Mouse (Mus musculus): ENCODE measurements around the gene Fli1. TPM values are rescaled to one million over a fixed set of nuclear protein-coding genes. Genes with fewer than 3 reads are reported as not detected.

The Fli1 gene
- polyA plus RNA-seq, 1 experiment, result not detected

GRCm38 (mm10) chr9:32543040-32543581 lies 450 bp upstream of the Fli1 start:
- Histone ChIP-seq H3ac (ENCODE audit: control insufficient read depth, insufficient read length) (no peak overlapping the region), H3K4me3 (no peak overlapping the region), H3K27me3 (ENCODE audit: control insufficient read depth, insufficient read depth, insufficient read length) (peaks cover 92% of the 10 kb centered on the region), H3K36me3 (ENCODE audit: control insufficient read depth, insufficient read depth) (no peaks in the 10 kb centered on the region), H3K4me2 (ENCODE audit: low read depth) (no peak overlapping the region), H3K79me2 (ENCODE audit: control insufficient read depth, insufficient read depth) (no peaks in the 10 kb centered on the region)
- no peak for TF ChIP-seq POLR2A (IDR thresholded peaks at IDR 0.05; ENCODE audit: insufficient read length, low read depth)

GRCm38 (mm10) chr9:32541223-32541901 lies 1.3 kb downstream of the Fli1 start:
- TF ChIP-seq MYOG (IDR thresholded peaks at IDR 0.05; ENCODE audit: control insufficient read depth in 1 of 3, insufficient read depth in 1 of 3, insufficient read length in 2 of 3, low read depth in 2 of 3) (no peak), CEBPB (IDR thresholded peaks at IDR 0.05; ENCODE audit: insufficient read depth, poor library complexity, severe bottlenecking) (no peak)
- no peak overlapping the region for H3K4me2 ChIP-seq (ENCODE audit: low read depth)
- no peaks in the 10 kb centered on the region for H3K36me3 ChIP-seq (ENCODE audit: control insufficient read depth, insufficient read depth)
- no peaks in the 10 kb centered on the region for H3K79me2 ChIP-seq (ENCODE audit: control insufficient read depth, insufficient read depth)
- no peak overlapping the region for H3K4me3 ChIP-seq
- H3ac ChIP-seq (ENCODE audit: control insufficient read depth, insufficient read length), result no peak overlapping the region
- peaks cover 76% of the 10 kb centered on the region for H3K27me3 ChIP-seq (ENCODE audit: control insufficient read depth, insufficient read depth, insufficient read length)

GRCm38 (mm10) chr9:32540406-32541222 lies 2.0 kb downstream of the Fli1 start:
- TF ChIP-seq CEBPB (IDR thresholded peaks at IDR 0.05; ENCODE audit: insufficient read depth, poor library complexity, severe bottlenecking), result no peak
- no peak for TF ChIP-seq TCF12 (IDR thresholded peaks at IDR 0.05; ENCODE audit: insufficient read depth, poor library complexity, severe bottlenecking)
- no peak for TF ChIP-seq USF1 (IDR thresholded peaks at IDR 0.05; ENCODE audit: low read depth)
- TF ChIP-seq MYOD1 (IDR thresholded peaks at IDR 0.05; ENCODE audit: control insufficient read depth in 1 of 3, insufficient read length in 2 of 3, low read depth in 2 of 3), result no peak
- TF ChIP-seq E2F4 (IDR thresholded peaks at IDR 0.05; ENCODE audit: insufficient read depth), result no peak
- no peak for TF ChIP-seq TCF3 (IDR thresholded peaks at IDR 0.05; ENCODE audit: insufficient read length, low read depth)
- TF ChIP-seq POLR2AphosphoS2 (IDR thresholded peaks at IDR 0.05; ENCODE audit: insufficient read length, low read depth), result no peak
- TF ChIP-seq MYOG (IDR thresholded peaks at IDR 0.05; ENCODE audit: control insufficient read depth in 1 of 3, insufficient read depth in 1 of 3, insufficient read length in 2 of 3, low read depth in 2 of 3), result no peak
- no peak for TF ChIP-seq SRF (IDR thresholded peaks at IDR 0.05; ENCODE audit: control insufficient read depth, insufficient read length, low read depth)
- TF ChIP-seq MAX (IDR thresholded peaks at IDR 0.05; ENCODE audit: low read depth), result no peak
- TF ChIP-seq POLR2A (IDR thresholded peaks at IDR 0.05; ENCODE audit: insufficient read length, low read depth), result no peak
- TF ChIP-seq REST (IDR thresholded peaks at IDR 0.05; ENCODE audit: insufficient read depth, insufficient read length), result no peak
- H3K36me3 ChIP-seq (ENCODE audit: control insufficient read depth, insufficient read depth), result no peaks in the 10 kb centered on the region
- no peak overlapping the region for H3K4me2 ChIP-seq (ENCODE audit: low read depth)
- no peak overlapping the region for H3K4me3 ChIP-seq
- H3ac ChIP-seq (ENCODE audit: control insufficient read depth, insufficient read length), result no peak overlapping the region
- no peaks in the 10 kb centered on the region for H3K79me2 ChIP-seq (ENCODE audit: control insufficient read depth, insufficient read depth)
- H3K27me3 ChIP-seq (ENCODE audit: control insufficient read depth, insufficient read depth, insufficient read length), result peaks cover 69% of the 10 kb centered on the region

GRCm38 (mm10) chr9:32540061-32540405 lies 2.6 kb downstream of the Fli1 start:
- Histone ChIP-seq H3ac (ENCODE audit: control insufficient read depth, insufficient read length) (no peak overlapping the region), H3K27me3 (ENCODE audit: control insufficient read depth, insufficient read depth, insufficient read length) (peaks cover 63% of the 10 kb centered on the region), H3K79me2 (ENCODE audit: control insufficient read depth, insufficient read depth) (no peaks in the 10 kb centered on the region), H3K36me3 (ENCODE audit: control insufficient read depth, insufficient read depth) (no peaks in the 10 kb centered on the region), H3K4me3 (no peak overlapping the region), H3K4me2 (ENCODE audit: low read depth) (no peak overlapping the region)
- TF ChIP-seq POLR2AphosphoS2 (IDR thresholded peaks at IDR 0.05; ENCODE audit: insufficient read length, low read depth) (no peak), SRF (IDR thresholded peaks at IDR 0.05; ENCODE audit: control insufficient read depth, insufficient read length, low read depth) (no peak)

GRCm38 (mm10) chr9:32539321-32539761 lies 3.3 kb downstream of the Fli1 start:
- no peaks in the 10 kb centered on the region for H3K36me3 ChIP-seq (ENCODE audit: control insufficient read depth, insufficient read depth)
- H3K79me2 ChIP-seq (ENCODE audit: control insufficient read depth, insufficient read depth), result no peaks in the 10 kb centered on the region
- H3ac ChIP-seq (ENCODE audit: control insufficient read depth, insufficient read length), result no peak overlapping the region
- TF ChIP-seq POLR2AphosphoS2 (IDR thresholded peaks at IDR 0.05; ENCODE audit: insufficient read length, low read depth) (no peak), REST (IDR thresholded peaks at IDR 0.05; ENCODE audit: insufficient read depth, insufficient read length) (no peak), MAX (IDR thresholded peaks at IDR 0.05; ENCODE audit: low read depth) (no peak), CEBPB (IDR thresholded peaks at IDR 0.05; ENCODE audit: insufficient read depth, poor library complexity, severe bottlenecking) (no peak), POLR2A (IDR thresholded peaks at IDR 0.05; ENCODE audit: insufficient read length, low read depth) (no peak), MYOG (IDR thresholded peaks at IDR 0.05; ENCODE audit: control insufficient read depth in 1 of 3, insufficient read depth in 1 of 3, insufficient read length in 2 of 3, low read depth in 2 of 3) (no peak), USF1 (IDR thresholded peaks at IDR 0.05; ENCODE audit: low read depth) (no peak)
- peaks cover 58% of the 10 kb centered on the region for H3K27me3 ChIP-seq (ENCODE audit: control insufficient read depth, insufficient read depth, insufficient read length)
- H3K4me3 ChIP-seq, result no peak overlapping the region
- H3K4me2 ChIP-seq (ENCODE audit: low read depth), result no peak overlapping the region

All from myocyte (in vitro differentiated cells).